ENCODE assay signal across 22 mouse cellular contexts in genomic region chr3:122433975-122434626, GRCm38 (mm10).
DNase-seq lines count a peak whose midpoint lies in the region; ATAC-seq and TF ChIP-seq lines count a peak whose summit lies in the region.
"Had no signal": no experiment of that assay in that cellular context is flagged by ENCODE, and none has a peak within 500 bp of the region (broad histone marks: within the 10 kb centered on the region; RNA-seq: fewer than 3 reads in every experiment).

No protein-coding gene starts in this region.

- no peak for TF ChIP-seq POLR2A in ES-Bruce4 (IDR thresholded peaks at IDR 0.05; ENCODE audit: insufficient read depth, low read length)

- H3K4me3 ChIP-seq in E14TG2a.4 (replicated peaks; ENCODE audit: low read length) (peak overlapping the region; percentile 52), ES-Bruce4 (ENCODE audit: low read depth, low read length) (no peak overlapping the region; the same call in 1 of the 2 replicates), ES-E14 (ENCODE audit: insufficient read depth in 1 of 2, low read depth in 1 of 2, low read length in 2 of 2, poor library complexity in 1 of 2, severe bottlenecking in 1 of 2) (peak overlapping the region; percentile 12 to 33)
- H3K4me3 ChIP-seq in layer of hippocampus, adult 2 months: no peak overlapping the region
- H3K4me3 ChIP-seq: embryonic facial prominence, embryonic 10.5 days; embryonic facial prominence, embryonic 12.5 days; erythroblast, embryonic 14.5 days; forebrain, embryonic 12.5 days had no signal

- ATAC-seq in erythroblast, adult 5-6 weeks (replicated peaks; ENCODE audit: low FRiP score, poor library complexity, severe bottlenecking): no peak
- ATAC-seq: activated CD4-positive, CD25-positive, alpha-beta regulatory T cell, adult 4 months; forebrain, embryonic 14.5 days; forebrain, embryonic 16.5 days had no signal

- H3K27me3 ChIP-seq in E14TG2a.4 (ENCODE audit: insufficient read depth, low read length) (no peaks in the 10 kb centered on the region), ES-Bruce4 (ENCODE audit: control insufficient read depth, insufficient read depth, low read length, poor library complexity, severe bottlenecking) (no peaks in the 10 kb centered on the region)
- H3K27me3 ChIP-seq: embryonic facial prominence, embryonic 12.5 days; forebrain, embryonic 12.5 days had no signal

- H3K4me1 ChIP-seq in E14TG2a.4 (replicated peaks; ENCODE audit: low read depth, low read length): peaks cover 87% of the 10 kb centered on the region
- H3K4me1 ChIP-seq in ES-Bruce4 (ENCODE audit: control insufficient read depth, insufficient read depth, low read length): peaks cover 14% of the 10 kb centered on the region
- peaks cover 21 to 34% of the 10 kb centered on the region in 2 experiments for H3K4me1 ChIP-seq in ES-E14 (ENCODE audit: control insufficient read depth in 2 of 2, insufficient read depth in 2 of 2, low read length in 2 of 2, poor library complexity in 1 of 2)

- peak; percentile 97 for TF ChIP-seq EP300 in ES-Bruce4 (IDR thresholded peaks at IDR 0.05; ENCODE audit: insufficient read depth, low read depth, low read length)

- in situ Hi-C loops in ES-E14 (cut with MboI; ENCODE audit: low sequenced_read_pairs in 2 of 2, unreplicated experiment in 2 of 2): no loop called here

- no peak overlapping the region for H3K9ac ChIP-seq in ES-Bruce4 (ENCODE audit: low read depth, poor library complexity, severe bottlenecking)
- H3K9ac ChIP-seq in ES-E14 (ENCODE audit: insufficient read depth, low read depth, low read length, poor library complexity, severe bottlenecking): peak overlapping the region; percentile 21; the same call in 1 of the 2 replicates
- H3K9ac ChIP-seq: embryonic facial prominence, embryonic 12.5 days; forebrain, embryonic 12.5 days had no signal

- H3K27ac ChIP-seq in ES-Bruce4 (ENCODE audit: insufficient read depth, low read length) (peak overlapping the region; percentile 99), ES-E14 (ENCODE audit: insufficient read depth, low read depth, low read length, poor library complexity, severe bottlenecking) (peak overlapping the region; percentile 87)
- no peak overlapping the region for H3K27ac ChIP-seq in layer of hippocampus, adult 2 months
- H3K27ac ChIP-seq: embryonic facial prominence, embryonic 10.5 days; embryonic facial prominence, embryonic 12.5 days; forebrain, embryonic 12.5 days had no signal

- no peaks in the 10 kb centered on the region for H3K9me3 ChIP-seq in E14TG2a.4 (ENCODE audit: low read length)
- H3K9me3 ChIP-seq in ES-Bruce4 (replicated peaks; ENCODE audit: control insufficient read depth, insufficient read depth, low read length, poor library complexity, severe bottlenecking): no peaks in the 10 kb centered on the region
- no peaks in the 10 kb centered on the region for H3K9me3 ChIP-seq in ES-E14 (ENCODE audit: control insufficient read depth, insufficient read depth, low read depth, low read length)
- H3K9me3 ChIP-seq: embryonic facial prominence, embryonic 10.5 days; embryonic facial prominence, embryonic 12.5 days; forebrain, embryonic 10.5 days; forebrain, embryonic 12.5 days had no signal

- TF ChIP-seq CTCF in E14TG2a.4 (conservative IDR thresholded peaks at IDR 0.05; ENCODE audit: low read length) (no peak), ES-Bruce4 (IDR thresholded peaks at IDR 0.05; ENCODE audit: low read depth, low read length) (no peak)
- no peak for TF ChIP-seq CTCF in layer of hippocampus, adult 2 months (conservative IDR thresholded peaks at IDR 0.05)

- H3K36me3 ChIP-seq in E14TG2a.4 (ENCODE audit: insufficient read depth, low read length) (peaks cover 18% of the 10 kb centered on the region; the same call in 1 of the 2 replicates), ES-Bruce4 (ENCODE audit: control insufficient read depth, insufficient read depth, low read length, poor library complexity, severe bottlenecking) (peaks cover 5% of the 10 kb centered on the region; the same call in 1 of the 2 replicates), ES-E14 (ENCODE audit: control insufficient read depth, insufficient read depth, low read length, poor library complexity, severe bottlenecking) (peaks cover 4% of the 10 kb centered on the region; the same call in 1 of the 2 replicates)
- H3K36me3 ChIP-seq: embryonic facial prominence, embryonic 12.5 days; forebrain, embryonic 12.5 days had no signal

- DNase-seq in ES-E14 (ENCODE audit: low read depth, low spot score) (peak; percentile 84), WW6 (ENCODE audit: low read depth, low spot score) (peak; percentile 79)
- DNase-seq in left cerebral cortex, adult 8-10 months (ENCODE audit: low spot score in 2 of 2): no peak
- DNase-seq in kidney, postnatal 36 days: no peak
- DNase-seq in layer of hippocampus, adult 2 months (ENCODE audit: low spot score in 2 of 2): no peak
- DNase-seq: adrenal gland, postnatal 10 days; adrenal gland, postnatal 25 days; cerebellum, adult 11 months; cerebellum, adult 18-20 months; cerebellum, adult 8-10 months; cerebellum, postnatal 10 days had no signal

TF ChIP-seq in ES-E14, 5 proteins besides CTCF, POLR2A, EP300 and RAD21:
- TF ChIP-seq CHD2 (IDR thresholded peaks at IDR 0.05; ENCODE audit: low read depth, low read length) (peak; percentile 53; the same call in 1 of the 2 replicates), HCFC1 (IDR thresholded peaks at IDR 0.05; ENCODE audit: borderline replicate concordance, insufficient read depth, low read length) (0 out of 2 replicates have a peak, but pooled peaks have one; percentile 37), ZNF384 (IDR thresholded peaks at IDR 0.05; ENCODE audit: low read depth, low read length) (no peak), MAFK (IDR thresholded peaks at IDR 0.05; ENCODE audit: insufficient read depth, low read depth, low read length) (0 out of 2 replicates have a peak, but pooled peaks have one; percentile 20)

Comparison
In these comparisons a context has a peak if more than half of its experiments do, and no peak if none do; other contexts are left out.
1. H3K4me3 ChIP-seq: peak in E14TG2a.4 (single experiment) and ES-E14 (2 of 2); none in ES-Bruce4 (single experiment) and layer of hippocampus, adult 2 months (single experiment).
2. DNase-seq: peak in ES-E14 (single experiment) and WW6 (single experiment); none in left cerebral cortex, adult 8-10 months (0 of 2), kidney, postnatal 36 days (0 of 2) and layer of hippocampus, adult 2 months (0 of 2).